Mouse (Mus musculus): ENCODE results near the gene Pbp2.

DNA sequence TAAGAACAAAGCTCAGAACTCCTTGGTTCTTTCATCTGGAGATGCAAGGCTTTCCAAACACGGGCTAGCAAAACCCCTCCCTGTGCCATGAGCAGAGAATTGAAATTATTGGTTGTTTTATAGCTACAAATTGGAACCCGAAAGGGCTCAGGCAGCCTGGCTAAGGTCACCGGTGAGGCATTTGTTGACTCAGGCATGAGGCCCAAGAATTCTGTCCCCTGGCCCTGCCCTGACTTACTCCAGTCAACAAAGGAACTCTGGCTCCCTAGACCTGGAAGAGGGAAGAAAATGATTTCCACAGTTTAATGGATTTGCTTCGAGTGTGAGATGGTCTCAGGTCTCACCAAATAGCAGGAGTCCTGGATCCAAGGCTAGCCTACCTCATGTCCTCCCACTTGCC lies 17.8 kb downstream of the Pbp2 start:
- TF ChIP-seq EP300 (optimal IDR thresholded peaks at IDR 0.05) (no peak), CTCF (IDR thresholded peaks at IDR 0.05; ENCODE audit: low read depth) (no peak)
